Mouse (Mus musculus): ENCODE data around the gene Hal. TPM values are rescaled to one million over a fixed set of nuclear protein-coding genes. Genes with fewer than 3 reads are reported as not detected.

Hal gene
- 0.88 TPM in 1 of 2 replicates, not detected in the other for total RNA-seq (2017)

GRCm38 (mm10) chr10:93488066-93488827, at the start of gene Hal:
Gene Hal, plus strand, starts transcription at chr10:93488768.
- peak; percentile 42 to 57; a peak in 2 of 4 replicates for ATAC-seq (replicated peaks in 1 of 2; ENCODE audit: insufficient read depth in 1 of 2, low FRiP score in 2 of 2, low TSS enrichment in 1 of 2, low read depth in 1 of 2, poor library complexity in 2 of 2, severe bottlenecking in 2 of 2)

GRCm38 (mm10) chr10:93441501-93441900, 47.1 kb upstream of the Hal start:
- no peak for ATAC-seq (replicated peaks in 1 of 2; ENCODE audit: insufficient read depth in 1 of 2, low FRiP score in 2 of 2, low TSS enrichment in 1 of 2, low read depth in 1 of 2, poor library complexity in 2 of 2, severe bottlenecking in 2 of 2)

- peak in 1 of 2 experiments; percentile 40; a peak in 2 of 4 replicates for ATAC-seq (replicated peaks in 1 of 2; ENCODE audit: insufficient read depth in 1 of 2, low FRiP score in 2 of 2, low TSS enrichment in 1 of 2, low read depth in 1 of 2, poor library complexity in 2 of 2, severe bottlenecking in 2 of 2)
Measured at GRCm38 (mm10) chr10:93442183-93442582, 46.4 kb upstream of the Hal start.

- ATAC-seq (replicated peaks in 1 of 2; ENCODE audit: insufficient read depth in 1 of 2, low FRiP score in 2 of 2, low TSS enrichment in 1 of 2, low read depth in 1 of 2, poor library complexity in 2 of 2, severe bottlenecking in 2 of 2): peak; percentile 71; a peak in 3 of 4 replicates
Measured at GRCm38 (mm10) chr10:93444407-93444806, 44.2 kb upstream of the Hal start.

- ATAC-seq (replicated peaks in 1 of 2; ENCODE audit: insufficient read depth in 1 of 2, low FRiP score in 2 of 2, low TSS enrichment in 1 of 2, low read depth in 1 of 2, poor library complexity in 2 of 2, severe bottlenecking in 2 of 2): no peak
Measured at GRCm38 (mm10) chr10:93447398-93447797, 41.2 kb upstream of the Hal start.

- no peak for ATAC-seq (replicated peaks in 1 of 2; ENCODE audit: insufficient read depth in 1 of 2, low FRiP score in 2 of 2, low TSS enrichment in 1 of 2, low read depth in 1 of 2, poor library complexity in 2 of 2, severe bottlenecking in 2 of 2)
Measured at GRCm38 (mm10) chr10:93454652-93455014, 33.9 kb upstream of the Hal start.

- no peak for ATAC-seq (replicated peaks in 1 of 2; ENCODE audit: insufficient read depth in 1 of 2, low FRiP score in 2 of 2, low TSS enrichment in 1 of 2, low read depth in 1 of 2, poor library complexity in 2 of 2, severe bottlenecking in 2 of 2)
Measured at GRCm38 (mm10) chr10:93460106-93460505, 28.5 kb upstream of the Hal start.

GRCm38 (mm10) chr10:93462692-93463382, 25.7 kb upstream of the Hal start:
- ATAC-seq (replicated peaks in 1 of 2; ENCODE audit: insufficient read depth in 1 of 2, low FRiP score in 2 of 2, low TSS enrichment in 1 of 2, low read depth in 1 of 2, poor library complexity in 2 of 2, severe bottlenecking in 2 of 2): no peak

GRCm38 (mm10) chr10:93463611-93464010, 25.0 kb upstream of the Hal start:
- ATAC-seq (replicated peaks in 1 of 2; ENCODE audit: insufficient read depth in 1 of 2, low FRiP score in 2 of 2, low TSS enrichment in 1 of 2, low read depth in 1 of 2, poor library complexity in 2 of 2, severe bottlenecking in 2 of 2): no peak

- ATAC-seq (replicated peaks in 1 of 2; ENCODE audit: insufficient read depth in 1 of 2, low FRiP score in 2 of 2, low TSS enrichment in 1 of 2, low read depth in 1 of 2, poor library complexity in 2 of 2, severe bottlenecking in 2 of 2): no peak
Measured at GRCm38 (mm10) chr10:93467259-93467658, 21.3 kb upstream of the Hal start.

- 0 out of 4 replicates have a peak, but pooled peaks of 1 of the 2 experiments have one; percentile 24 for ATAC-seq (replicated peaks in 1 of 2; ENCODE audit: insufficient read depth in 1 of 2, low FRiP score in 2 of 2, low TSS enrichment in 1 of 2, low read depth in 1 of 2, poor library complexity in 2 of 2, severe bottlenecking in 2 of 2)
Measured at GRCm38 (mm10) chr10:93467791-93468190, 20.8 kb upstream of the Hal start.

- ATAC-seq (replicated peaks in 1 of 2; ENCODE audit: insufficient read depth in 1 of 2, low FRiP score in 2 of 2, low TSS enrichment in 1 of 2, low read depth in 1 of 2, poor library complexity in 2 of 2, severe bottlenecking in 2 of 2): peak; percentile 81
Measured at GRCm38 (mm10) chr10:93471415-93471814, 17.2 kb upstream of the Hal start.

GRCm38 (mm10) chr10:93484511-93484910, 4.1 kb upstream of the Hal start:
- ATAC-seq (replicated peaks in 1 of 2; ENCODE audit: insufficient read depth in 1 of 2, low FRiP score in 2 of 2, low TSS enrichment in 1 of 2, low read depth in 1 of 2, poor library complexity in 2 of 2, severe bottlenecking in 2 of 2): no peak

GRCm38 (mm10) chr10:93485055-93485691, 3.4 kb upstream of the Hal start:
- no peak for ATAC-seq (replicated peaks in 1 of 2; ENCODE audit: insufficient read depth in 1 of 2, low FRiP score in 2 of 2, low TSS enrichment in 1 of 2, low read depth in 1 of 2, poor library complexity in 2 of 2, severe bottlenecking in 2 of 2)

GRCm38 (mm10) chr10:93486622-93487021, 1.9 kb upstream of the Hal start:
- 0 out of 4 replicates have a peak, but pooled peaks of 1 of the 2 experiments have one; percentile 14 for ATAC-seq (replicated peaks in 1 of 2; ENCODE audit: insufficient read depth in 1 of 2, low FRiP score in 2 of 2, low TSS enrichment in 1 of 2, low read depth in 1 of 2, poor library complexity in 2 of 2, severe bottlenecking in 2 of 2)

GRCm38 (mm10) chr10:93488828-93489226, 259 bp downstream of the Hal start:
- ATAC-seq (replicated peaks in 1 of 2; ENCODE audit: insufficient read depth in 1 of 2, low FRiP score in 2 of 2, low TSS enrichment in 1 of 2, low read depth in 1 of 2, poor library complexity in 2 of 2, severe bottlenecking in 2 of 2): no peak; a peak in 1 of 4 replicates

- no peak for ATAC-seq (replicated peaks in 1 of 2; ENCODE audit: insufficient read depth in 1 of 2, low FRiP score in 2 of 2, low TSS enrichment in 1 of 2, low read depth in 1 of 2, poor library complexity in 2 of 2, severe bottlenecking in 2 of 2)
Measured at GRCm38 (mm10) chr10:93490451-93490850, 1.9 kb downstream of the Hal start.

- ATAC-seq (replicated peaks in 1 of 2; ENCODE audit: insufficient read depth in 1 of 2, low FRiP score in 2 of 2, low TSS enrichment in 1 of 2, low read depth in 1 of 2, poor library complexity in 2 of 2, severe bottlenecking in 2 of 2): peak; percentile 17 to 29; a peak in 2 of 4 replicates
Measured at GRCm38 (mm10) chr10:93500864-93501263, 12.3 kb downstream of the Hal start.

Measured in hematopoietic stem cell, adult 5-6 weeks (primary cell).